Mouse (Mus musculus) heart, postnatal 0 days (tissue): ENCODE results near the gene Crhr1. TPM values are rescaled to one million over a fixed set of nuclear protein-coding genes. Genes with fewer than 3 reads are reported as not detected.

Experiments used
- ATAC-seq: fragments of 200-750 bp; cut with Nextera tagmentation; 2 replicates; pipeline ENCODE4 v1.8.0; 2017; ENCODE audit warnings: low read depth, moderate number of reproducible peaks, moderate library complexity; ENCODE audit not compliant: insufficient read depth
- DNase-seq: peaks from one replicate; pipeline ENCODE4 v3.0.0-alpha.2; 2016; ENCODE audit warnings: low spot score
- H3K27ac ChIP-seq: fragments of 300-500 bp; sonication (generic); 2 replicates; pipeline ENCODE4 v1.5.1; 2014; ENCODE audit warnings: low read depth, mild to moderate bottlenecking
- H3K27me3 ChIP-seq: fragments of 300-500 bp; sonication (generic); 2 replicates; pipeline ENCODE4 v1.6.1; 2014; ENCODE audit warnings: low read length, mixed read lengths; ENCODE audit not compliant: control insufficient read depth, insufficient read depth
- H3K36me3 ChIP-seq: fragments of 300-500 bp; sonication (generic); replicated peaks from 2 replicates; pipeline ENCODE4 v1.6.1; 2014; ENCODE audit warnings: low read length, mixed read lengths; ENCODE audit not compliant: control insufficient read depth, insufficient read depth
- H3K4me1 ChIP-seq: fragments of 300-500 bp; sonication (generic); 2 replicates; pipeline ENCODE4 v1.6.1; 2014; ENCODE audit warnings: antibody characterized with exemption; ENCODE audit not compliant: control insufficient read depth, insufficient read depth
- H3K4me2 ChIP-seq: fragments of 300-500 bp; sonication (generic); 2 replicates; pipeline ENCODE4 v1.6.1; 2014; ENCODE audit warnings: low read depth, mild to moderate bottlenecking, low read length, moderate library complexity
- H3K4me3 ChIP-seq: fragments of 300-500 bp; sonication (generic); 2 replicates; pipeline ENCODE4 v1.5.1; 2014; ENCODE audit warnings: low read depth, low read length
- H3K9ac ChIP-seq: fragments of 300-500 bp; sonication (generic); replicated peaks from 2 replicates; pipeline ENCODE4 v1.6.1; 2014; ENCODE audit warnings: low read depth, low read length, mixed read lengths
- H3K9me3 ChIP-seq: fragments of 300-500 bp; sonication (generic); replicated peaks from 2 replicates; pipeline ENCODE4 v1.6.1; 2016; ENCODE audit warnings: low read length; ENCODE audit not compliant: control insufficient read depth
- CTCF ChIP-seq: IDR thresholded peaks from 2 replicates; pipeline ENCODE4 v1.5.1; 2016; ENCODE audit warnings: antibody characterized with exemption, control low read depth, low read depth
- EP300 ChIP-seq: IDR thresholded peaks from 2 replicates; pipeline ENCODE4 v1.6.1; 2016; ENCODE audit warnings: antibody characterized with exemption, low read depth
- WGBS: fragments of 180-500 bp; shearing (Covaris S2); extraction: QIAGEN DNeasy Blood & Tissue Kit; methylation state at CpG from one replicate; pipeline ENCODE4 v1.1.7; 2014; 5-methylcytosine and 5-hydroxymethylcytosine counted together
- polyA plus RNA-seq: library from polyadenylated mRNA; unstranded; fragments of >200 nt; fragmentation: Nextera tagmentation; extraction: Ambion mirVana; gene quantifications from 2 replicates; pipeline ENCODE4 v1.2.1, GENCODE M21; 2015
- total RNA-seq: library from RNA; depleted of rRNA; stranded (reverse); fragments of >200 nt; gene quantifications from 2 replicates; pipeline ENCODE4 v1.2.3, GENCODE M21; 2014; ENCODE audit warnings: low replicate concordance

Crhr1 gene
- total and polyA plus RNA-seq, 2 experiments from 2014 or later: not detected

DNA sequence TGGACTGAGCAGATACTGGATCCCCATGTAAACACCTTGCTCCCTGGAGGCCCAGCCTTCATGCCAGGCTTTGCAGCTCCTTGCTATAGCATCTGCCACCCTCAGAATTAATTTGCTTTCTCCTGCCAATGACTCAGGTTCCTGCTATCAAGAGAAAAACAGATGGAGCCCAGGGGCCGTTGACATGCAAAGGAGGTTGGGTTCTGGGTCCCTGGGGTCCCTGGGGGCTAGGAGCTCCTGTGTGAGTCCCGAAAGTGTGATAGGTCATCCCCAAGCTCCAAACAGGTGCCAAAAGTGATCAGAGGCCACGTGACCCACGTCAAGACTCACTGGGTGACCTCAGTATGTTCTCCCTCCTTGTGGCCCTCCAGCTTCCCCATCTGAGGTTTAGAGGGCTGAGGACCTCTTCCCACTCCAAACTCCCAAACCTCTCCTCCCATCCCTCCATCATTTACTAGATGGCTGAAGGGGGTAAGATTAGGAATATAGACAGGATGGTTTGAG is 27.2 kb downstream of the Crhr1 start:
- H3K4me1 ChIP-seq: no peaks in the 10 kb centered on the region
- H3K36me3 ChIP-seq: no peaks in the 10 kb centered on the region
- no peak for DNase-seq
- H3K9me3 ChIP-seq: no peaks in the 10 kb centered on the region
- TF ChIP-seq CTCF: no peak
- TF ChIP-seq EP300: no peak
- 49% methylated on average over 4 of the region's 4 CpGs for WGBS
- no peak overlapping the region for H3K9ac ChIP-seq
- no peak for ATAC-seq
- H3K4me3 ChIP-seq: no peak overlapping the region
- peaks cover 24% of the 10 kb centered on the region for H3K27me3 ChIP-seq
- no peak overlapping the region for H3K4me2 ChIP-seq
- no peak overlapping the region for H3K27ac ChIP-seq

DNA sequence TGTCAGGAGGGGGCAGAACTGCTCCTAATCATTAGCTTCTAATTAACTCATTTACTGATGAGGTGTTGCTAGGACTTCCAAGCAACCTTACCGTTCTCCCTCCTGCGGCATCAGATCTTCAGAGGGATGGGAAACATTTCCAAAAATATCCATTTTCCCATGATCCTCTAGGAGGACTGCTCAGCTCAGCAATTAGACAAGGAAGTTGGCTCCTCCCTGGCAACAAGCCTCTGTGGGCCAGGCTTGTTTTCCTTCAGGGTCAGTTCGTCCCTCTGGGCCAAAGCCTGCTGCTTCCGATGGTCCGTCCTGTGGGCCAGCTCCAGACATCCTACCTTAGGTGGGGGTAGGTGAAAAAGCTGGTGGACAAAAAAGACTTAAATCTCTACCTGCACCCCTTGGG is 28.5 kb downstream of the Crhr1 start:
- WGBS: 68% methylated on average over 5 of the region's 5 CpGs
- peaks cover 24% of the 10 kb centered on the region for H3K27me3 ChIP-seq
- no peak for DNase-seq
- no peaks in the 10 kb centered on the region for H3K4me1 ChIP-seq
- no peak overlapping the region for H3K27ac ChIP-seq
- TF ChIP-seq CTCF: no peak
- no peak for TF ChIP-seq EP300
- H3K4me3 ChIP-seq: no peak overlapping the region
- ATAC-seq: no peak
- H3K36me3 ChIP-seq: no peaks in the 10 kb centered on the region
- H3K9me3 ChIP-seq: no peaks in the 10 kb centered on the region
- no peak overlapping the region for H3K9ac ChIP-seq
- H3K4me2 ChIP-seq: no peak overlapping the region

- H3K36me3 ChIP-seq: no peaks in the 10 kb centered on the region
- DNase-seq (no peak), ATAC-seq (no peak)
- no peak overlapping the region for H3K4me2 ChIP-seq
- H3K27me3 ChIP-seq: no peaks in the 10 kb centered on the region
- H3K4me3 ChIP-seq: no peak overlapping the region
- TF ChIP-seq EP300 (no peak), CTCF (no peak)
- H3K27ac ChIP-seq: no peak overlapping the region
- no peaks in the 10 kb centered on the region for H3K4me1 ChIP-seq
- no peaks in the 10 kb centered on the region for H3K9me3 ChIP-seq
- 75% methylated on average over 10 of the region's 10 CpGs for WGBS
- no peak overlapping the region for H3K9ac ChIP-seq
Observed at GRCm38 (mm10) chr11:104164257-104164656, 31.6 kb downstream of the Crhr1 start.

- Histone ChIP-seq H3K4me3 (no peak overlapping the region), H3K9ac (no peak overlapping the region), H3K9me3 (no peaks in the 10 kb centered on the region), H3K36me3 (no peaks in the 10 kb centered on the region), H3K27me3 (peaks cover 11% of the 10 kb centered on the region), H3K4me1 (no peaks in the 10 kb centered on the region), H3K4me2 (no peak overlapping the region), H3K27ac (no peak overlapping the region)
- 30% methylated on average over 12 of the region's 12 CpGs for WGBS
- TF ChIP-seq CTCF (peak; percentile 87), EP300 (no peak)
- peak; percentile 36 for DNase-seq
- ATAC-seq: no peak
Observed at GRCm38 (mm10) chr11:104171281-104171781, 38.7 kb downstream of the Crhr1 start.

DNA sequence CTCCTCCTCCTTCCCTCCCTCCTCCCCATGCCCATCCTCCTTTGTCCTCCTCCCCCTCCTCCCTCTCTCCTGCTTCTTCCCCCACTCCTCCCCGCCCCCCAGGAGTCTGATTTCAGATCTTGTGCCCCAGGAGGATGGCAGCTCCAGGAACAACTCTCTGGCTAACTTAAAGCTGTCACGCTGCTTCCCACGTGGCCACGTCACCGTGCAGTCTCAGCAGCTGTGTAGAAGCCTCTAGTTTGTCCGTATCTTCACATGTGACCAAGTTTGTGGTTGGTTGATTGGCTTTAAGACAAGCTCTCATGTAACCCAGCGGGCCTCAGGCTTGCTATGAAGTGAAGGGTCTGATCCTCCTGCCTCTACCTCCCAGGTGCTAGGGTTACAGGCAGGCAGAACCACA is 46.2 kb downstream of the Crhr1 start:
- Histone ChIP-seq H3K27ac (no peak overlapping the region), H3K4me1 (no peaks in the 10 kb centered on the region), H3K27me3 (no peaks in the 10 kb centered on the region), H3K36me3 (no peaks in the 10 kb centered on the region), H3K4me2 (no peak overlapping the region), H3K4me3 (no peak overlapping the region), H3K9ac (no peak overlapping the region), H3K9me3 (no peaks in the 10 kb centered on the region)
- TF ChIP-seq EP300 (no peak), CTCF (no peak)
- 29% methylated on average over 7 of the region's 7 CpGs for WGBS
- no peak for ATAC-seq
- DNase-seq: no peak

- TF ChIP-seq CTCF: no peak
- Histone ChIP-seq H3K4me1 (no peaks in the 10 kb centered on the region), H3K4me2 (no peak overlapping the region), H3K27ac (no peak overlapping the region), H3K9ac (no peak overlapping the region), H3K9me3 (no peaks in the 10 kb centered on the region), H3K4me3 (no peak overlapping the region), H3K36me3 (no peaks in the 10 kb centered on the region), H3K27me3 (no peaks in the 10 kb centered on the region)
- WGBS: 52% methylated on average over 5 of the region's 5 CpGs
- DNase-seq (no peak), ATAC-seq (no peak)
Observed at GRCm38 (mm10) chr11:104179804-104180203, 47.1 kb downstream of the Crhr1 start.
